Mouse (Mus musculus) heart, embryonic 10.5 days (tissue): ENCODE measurements around the gene Kcnj12. TPM values are rescaled to one million over a fixed set of nuclear protein-coding genes. Genes with fewer than 3 reads are reported as not detected.

Experiments used
- DNase-seq: peaks from one replicate; pipeline ENCODE4 v3.0.0-alpha.2; 2017; ENCODE audit warnings: low spot score
- H3K27ac ChIP-seq: fragments of 300-500 bp; sonication (generic); 2 replicates; pipeline ENCODE4 v1.5.1; 2016; ENCODE audit warnings: mild to moderate bottlenecking
- H3K27me3 ChIP-seq: fragments of 300-500 bp; sonication (generic); 2 replicates; pipeline ENCODE4 v1.6.1; 2016; ENCODE audit warnings: mild to moderate bottlenecking; ENCODE audit not compliant: poor library complexity, insufficient read depth, severe bottlenecking
- H3K36me3 ChIP-seq: fragments of 300-500 bp; sonication (generic); 2 replicates; pipeline ENCODE4 v1.6.1; 2016; ENCODE audit warnings: mild to moderate bottlenecking, moderate library complexity
- H3K4me1 ChIP-seq: fragments of 300-500 bp; sonication (generic); 2 replicates; pipeline ENCODE4 v1.6.1; 2016; ENCODE audit warnings: mild to moderate bottlenecking
- H3K4me3 ChIP-seq: fragments of 300-500 bp; sonication (generic); 2 replicates; pipeline ENCODE4 v1.5.1; 2016; ENCODE audit warnings: mild to moderate bottlenecking, moderate library complexity
- H3K9me3 ChIP-seq: fragments of 300-500 bp; sonication (generic); 2 replicates; pipeline ENCODE4 v1.6.1; 2016; ENCODE audit warnings: mild to moderate bottlenecking, moderate library complexity
- WGBS: fragments of 180-500 bp; shearing (Covaris S2); methylation state at CpG from one replicate; pipeline ENCODE4 v1.1.7; 2016; 5-methylcytosine and 5-hydroxymethylcytosine counted together
- polyA plus RNA-seq: library from polyadenylated mRNA; unstranded; fragments of >200 nt; fragmentation: Nextera tagmentation; extraction: Ambion mirVana; gene quantifications from 2 replicates; pipeline ENCODE4 v1.2.1, GENCODE M21; 2016

The Kcnj12 gene
- polyA plus RNA-seq, 1 experiment from 2014 or later, result 1.7 TPM

GRCm38 (mm10) chr11:61004781-61005180 lies 17.6 kb upstream of the Kcnj12 start:
- Histone ChIP-seq H3K36me3 (no peaks in the 10 kb centered on the region), H3K4me3 (no peak overlapping the region), H3K9me3 (no peaks in the 10 kb centered on the region), H3K4me1 (peaks cover 34% of the 10 kb centered on the region), H3K27me3 (0 out of 2 replicates have a peak, but pooled peaks cover 5% of the 10 kb centered on the region), H3K27ac (peak overlapping the region; percentile 60)
- WGBS, result 68% methylated on average over 5 of the region's 5 CpGs
- no peak for DNase-seq

DNA sequence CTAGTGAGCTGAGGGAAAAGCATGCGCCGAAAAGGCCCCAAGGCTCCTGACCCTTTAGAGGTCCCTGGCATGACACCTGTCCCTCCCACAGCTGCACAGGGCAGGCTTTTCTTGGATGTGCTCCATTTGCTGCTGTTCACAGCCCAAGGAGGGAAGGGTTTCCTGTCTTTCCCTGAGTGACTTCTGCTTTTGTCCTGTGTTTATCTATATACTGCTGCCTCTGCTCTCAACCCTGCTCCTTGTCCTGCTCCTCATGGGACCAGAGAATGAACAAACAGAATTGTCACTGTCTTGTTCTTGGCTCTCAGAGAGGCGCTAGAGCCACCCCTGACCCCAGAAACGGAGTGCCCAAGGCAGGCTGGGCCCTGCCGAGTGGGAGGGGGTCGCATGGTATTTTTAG lies 17.0 kb upstream of the Kcnj12 start:
- Histone ChIP-seq H3K36me3 (no peaks in the 10 kb centered on the region), H3K27ac (peak overlapping the region; percentile 60), H3K4me1 (peaks cover 33% of the 10 kb centered on the region), H3K9me3 (no peaks in the 10 kb centered on the region), H3K4me3 (no peak overlapping the region), H3K27me3 (0 out of 2 replicates have a peak, but pooled peaks cover 5% of the 10 kb centered on the region)
- DNase-seq, result no peak
- 37% methylated on average over 6 of the region's 6 CpGs for WGBS

DNA sequence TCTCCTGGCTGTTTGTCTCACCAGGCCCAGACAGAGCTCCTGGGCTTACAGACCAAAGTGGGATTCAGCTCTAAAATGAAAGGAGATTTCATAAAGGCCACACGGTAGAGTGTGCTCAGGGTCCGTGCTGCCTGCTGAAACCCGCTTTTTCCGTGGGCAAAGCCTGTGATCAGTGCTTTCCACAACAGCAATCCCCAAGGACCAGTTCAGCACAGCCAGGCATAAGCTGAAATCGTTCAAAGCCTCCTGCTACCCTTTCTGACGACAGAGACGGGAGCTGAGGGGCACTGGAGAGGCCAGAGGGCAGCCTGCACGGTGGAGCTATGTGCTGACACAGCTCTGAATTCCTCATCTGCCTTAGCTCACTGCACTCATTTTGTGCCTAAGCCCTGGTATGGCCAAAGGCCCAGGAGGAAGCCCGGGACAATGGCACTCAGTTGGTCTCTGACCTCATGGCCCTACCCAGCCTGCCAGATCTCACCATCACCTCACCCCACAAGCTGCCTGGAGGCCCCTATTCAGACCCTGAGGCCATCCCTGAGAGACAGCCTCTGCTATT lies 10.5 kb upstream of the Kcnj12 start:
- H3K27me3 ChIP-seq, result no peaks in the 10 kb centered on the region
- DNase-seq, result no peak
- H3K9me3 ChIP-seq, result no peaks in the 10 kb centered on the region
- H3K4me1 ChIP-seq, result peaks cover 38% of the 10 kb centered on the region
- H3K27ac ChIP-seq, result peak overlapping the region; percentile 77
- no peaks in the 10 kb centered on the region for H3K36me3 ChIP-seq
- H3K4me3 ChIP-seq, result no peak overlapping the region
- 26% methylated on average over 9 of the region's 9 CpGs for WGBS

- Histone ChIP-seq H3K4me3 (no peak overlapping the region), H3K27ac (peak overlapping the region; percentile 85), H3K27me3 (peaks cover 42% of the 10 kb centered on the region), H3K4me1 (peaks cover 43% of the 10 kb centered on the region), H3K9me3 (no peaks in the 10 kb centered on the region), H3K36me3 (no peaks in the 10 kb centered on the region)
- 14% methylated on average over 8 of the region's 8 CpGs for WGBS
- DNase-seq, result no peak
Observed at GRCm38 (mm10) chr11:61016866-61017398, 5.4 kb upstream of the Kcnj12 start.

- peaks cover 83% of the 10 kb centered on the region for H3K27me3 ChIP-seq
- DNase-seq, result no peak
- H3K36me3 ChIP-seq, result no peaks in the 10 kb centered on the region
- H3K9me3 ChIP-seq, result no peaks in the 10 kb centered on the region
- H3K4me3 ChIP-seq, result no peak overlapping the region
- H3K4me1 ChIP-seq, result peaks cover 64% of the 10 kb centered on the region
- no peak overlapping the region for H3K27ac ChIP-seq
- 75% methylated on average over 5 of the region's 5 CpGs for WGBS
Observed at GRCm38 (mm10) chr11:61021129-61021528, 1.2 kb upstream of the Kcnj12 start.

GRCm38 (mm10) chr11:61021676-61022549 lies 451 bp upstream of the Kcnj12 start:
- H3K27ac ChIP-seq, result peak overlapping the region; percentile 87
- WGBS, result 3% methylated on average over 68 of the region's 68 CpGs
- H3K27me3 ChIP-seq, result peaks cover 91% of the 10 kb centered on the region
- peak overlapping the region; percentile 81 for H3K4me3 ChIP-seq
- no peaks in the 10 kb centered on the region for H3K36me3 ChIP-seq
- no peaks in the 10 kb centered on the region for H3K9me3 ChIP-seq
- H3K4me1 ChIP-seq, result peaks cover 63% of the 10 kb centered on the region
- DNase-seq, result no peak

DNA sequence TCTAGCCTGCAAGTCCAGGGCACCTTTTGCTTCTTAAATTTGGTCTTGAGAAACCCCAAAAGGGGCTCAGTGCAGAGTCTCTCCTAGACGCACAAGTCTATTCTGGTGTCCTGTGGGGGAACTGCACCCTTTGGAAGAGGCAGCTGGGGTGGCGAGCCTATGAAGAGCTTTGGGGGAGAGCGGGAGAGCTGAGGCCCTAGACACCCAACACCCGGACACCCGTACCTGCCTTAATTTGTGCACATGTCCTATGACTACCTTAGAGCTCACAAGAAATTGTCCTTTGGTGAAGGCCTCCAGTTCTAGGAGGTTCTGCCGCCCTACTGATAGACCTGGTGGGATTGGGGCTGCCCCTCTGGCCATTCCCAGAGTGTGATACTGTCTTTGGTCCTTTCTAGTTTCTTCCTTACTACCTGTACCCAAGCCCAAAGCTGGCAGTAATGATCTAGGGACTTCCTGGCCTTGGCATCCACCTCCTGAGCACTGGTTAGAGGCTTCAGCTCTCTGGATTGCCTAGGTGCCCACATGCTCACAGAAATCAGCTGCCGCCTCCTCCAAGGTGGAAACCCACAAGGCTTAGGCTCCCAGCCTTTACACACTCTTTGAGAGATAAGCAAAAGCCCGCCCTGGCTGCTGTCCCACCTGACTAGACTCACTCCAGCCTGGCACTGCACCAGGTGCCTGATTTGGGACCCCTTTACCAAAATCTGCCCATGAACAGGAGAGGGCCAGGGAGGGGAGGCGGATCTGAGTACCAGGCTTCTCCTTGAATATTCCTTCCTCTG lies 1.2 kb downstream of the Kcnj12 start:
- H3K27ac ChIP-seq, result 0 out of 2 replicates have a peak overlapping the region, but pooled peaks have one; percentile 87
- 50% methylated on average over 9 of the region's 9 CpGs for WGBS
- H3K4me1 ChIP-seq, result peaks cover 62% of the 10 kb centered on the region
- H3K9me3 ChIP-seq, result no peaks in the 10 kb centered on the region
- peak overlapping the region; percentile 81 for H3K4me3 ChIP-seq
- no peaks in the 10 kb centered on the region for H3K36me3 ChIP-seq
- peaks cover 88% of the 10 kb centered on the region for H3K27me3 ChIP-seq
- DNase-seq, result no peak

- Histone ChIP-seq H3K9me3 (no peaks in the 10 kb centered on the region), H3K27ac (no peak overlapping the region), H3K4me3 (no peak overlapping the region), H3K36me3 (no peaks in the 10 kb centered on the region), H3K4me1 (peaks cover 69% of the 10 kb centered on the region), H3K27me3 (peaks cover 80% of the 10 kb centered on the region)
- no peak for DNase-seq
- WGBS, result 75% methylated on average over 6 of the region's 6 CpGs
Observed at GRCm38 (mm10) chr11:61024388-61024787, 2.0 kb downstream of the Kcnj12 start.

- no peak for DNase-seq
- WGBS, result 50% methylated on average over 6 of the region's 6 CpGs
- H3K4me3 ChIP-seq, result no peak overlapping the region
- peak overlapping the region; percentile 57 for H3K27ac ChIP-seq
- H3K9me3 ChIP-seq, result no peaks in the 10 kb centered on the region
- H3K4me1 ChIP-seq, result peaks cover 69% of the 10 kb centered on the region
- no peaks in the 10 kb centered on the region for H3K36me3 ChIP-seq
- H3K27me3 ChIP-seq, result peaks cover 78% of the 10 kb centered on the region
Observed at GRCm38 (mm10) chr11:61024996-61025395, 2.6 kb downstream of the Kcnj12 start.

DNA sequence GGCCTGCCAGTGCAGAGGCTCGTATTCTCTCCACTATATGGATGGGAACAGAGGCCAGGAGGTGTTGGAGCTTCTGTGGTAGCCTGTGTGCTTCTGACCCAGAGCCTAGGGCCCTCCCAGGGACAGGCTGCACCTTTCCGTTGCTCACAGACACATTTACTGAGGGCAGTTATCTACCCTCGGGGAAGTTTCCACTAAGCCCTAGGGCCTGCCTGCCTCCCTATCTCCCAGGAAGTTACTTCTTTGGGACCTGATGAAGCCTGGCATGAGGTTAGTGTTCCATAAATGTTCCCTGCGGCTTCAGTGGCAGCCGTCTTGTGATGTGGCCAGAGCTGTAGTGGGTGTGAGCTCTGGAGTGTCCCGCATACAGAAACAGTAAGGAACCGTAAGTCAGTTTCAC lies 3.2 kb downstream of the Kcnj12 start:
- Histone ChIP-seq H3K9me3 (no peaks in the 10 kb centered on the region), H3K27ac (peak overlapping the region; percentile 57), H3K4me3 (no peak overlapping the region), H3K36me3 (no peaks in the 10 kb centered on the region), H3K4me1 (peaks cover 69% of the 10 kb centered on the region), H3K27me3 (peaks cover 72% of the 10 kb centered on the region)
- no peak for DNase-seq
- WGBS, result 43% methylated on average over 7 of the region's 7 CpGs

GRCm38 (mm10) chr11:61026381-61026780 lies 4.0 kb downstream of the Kcnj12 start:
- peaks cover 64% of the 10 kb centered on the region for H3K27me3 ChIP-seq
- 0 out of 2 replicates have a peak overlapping the region, but pooled peaks have one; percentile 57 for H3K27ac ChIP-seq
- peaks cover 69% of the 10 kb centered on the region for H3K4me1 ChIP-seq
- no peak overlapping the region for H3K4me3 ChIP-seq
- WGBS, result 77% methylated on average over 6 of the region's 6 CpGs
- no peaks in the 10 kb centered on the region for H3K9me3 ChIP-seq
- no peak for DNase-seq
- no peaks in the 10 kb centered on the region for H3K36me3 ChIP-seq

DNA sequence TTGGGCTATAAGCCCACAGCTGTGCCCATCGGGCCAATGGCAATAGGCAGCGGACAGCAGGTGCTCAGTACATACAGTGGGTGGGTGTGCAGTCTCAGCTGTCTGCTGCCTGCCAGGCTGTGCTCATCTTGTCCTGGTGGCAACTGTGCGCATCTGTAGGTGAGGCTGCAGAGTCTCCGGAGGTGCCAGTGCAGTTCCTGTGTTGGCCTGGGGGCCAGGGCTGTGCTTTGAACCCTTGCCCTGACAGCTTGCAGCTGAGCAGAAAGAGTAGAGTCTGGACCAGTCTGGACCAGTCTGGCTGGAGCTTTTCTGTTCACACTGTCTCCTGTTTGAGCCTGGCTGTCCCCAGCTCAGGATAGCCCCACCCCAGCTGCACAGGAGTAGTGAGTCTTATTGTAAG lies 4.8 kb downstream of the Kcnj12 start:
- H3K4me3 ChIP-seq, result no peak overlapping the region
- DNase-seq, result no peak
- no peaks in the 10 kb centered on the region for H3K36me3 ChIP-seq
- peaks cover 63% of the 10 kb centered on the region for H3K4me1 ChIP-seq
- peak overlapping the region; percentile 47; the same call in 1 of the 2 replicates for H3K27ac ChIP-seq
- H3K9me3 ChIP-seq, result no peaks in the 10 kb centered on the region
- 88% methylated on average over 4 of the region's 4 CpGs for WGBS
- H3K27me3 ChIP-seq, result peaks cover 56% of the 10 kb centered on the region
